ENCODE assay signal across 26 mouse cellular contexts in genomic region chr8:66383694-66384373, GRCm38 (mm10).
"Had no signal": no experiment of that assay in that cellular context is flagged by ENCODE, and none has a peak within 500 bp of the region (broad histone marks: within the 10 kb centered on the region; RNA-seq: fewer than 3 reads in every experiment).

No protein-coding gene starts in this region.

- H3K4me3 ChIP-seq: gastrocnemius, adult 2 months; heart, embryonic 10.5 days; heart, embryonic 12.5 days; hindbrain, embryonic 10.5 days; hindbrain, embryonic 12.5 days; kidney, embryonic 15.5 days; layer of hippocampus, adult 2 months; left cerebral cortex, adult 2 months; limb, embryonic 13.5 days; limb, embryonic 15.5 days; liver, embryonic 12.5 days had no signal

- H3K27ac ChIP-seq: gastrocnemius, adult 2 months; heart, embryonic 10.5 days; hindbrain, embryonic 10.5 days; hindbrain, embryonic 12.5 days; hindbrain, embryonic 14.5 days; hindbrain, postnatal 0 days; kidney, embryonic 15.5 days; kidney, postnatal 0 days; layer of hippocampus, adult 2 months; left cerebral cortex, adult 2 months; limb, embryonic 13.5 days; limb, embryonic 15.5 days; liver, embryonic 12.5 days had no signal

- ATAC-seq: forebrain, embryonic 16.5 days; hindbrain, postnatal 0 days; liver, embryonic 12.5 days had no signal

- H3K36me3 ChIP-seq: heart, embryonic 10.5 days; heart, embryonic 12.5 days; hindbrain, embryonic 10.5 days; hindbrain, embryonic 12.5 days; kidney, embryonic 15.5 days; limb, embryonic 13.5 days; limb, embryonic 15.5 days; liver, embryonic 12.5 days had no signal

- H3K9ac ChIP-seq: heart, embryonic 12.5 days; hindbrain, embryonic 12.5 days; hindbrain, embryonic 14.5 days; kidney, embryonic 15.5 days; limb, embryonic 13.5 days; limb, embryonic 15.5 days; liver, embryonic 12.5 days had no signal

- DNase-seq: gastrocnemius, adult 2 months; gastrocnemius, postnatal 10 days; gastrocnemius, postnatal 25 days; heart, adult 18-20 months; heart, postnatal 10 days; heart, postnatal 4 days; kidney, adult 11 months; kidney, adult 2 months; kidney, adult 9 months; kidney, postnatal 14 days; kidney, postnatal 36 days; left cerebral cortex, postnatal 4 days had no signal

- H3K9me3 ChIP-seq: heart, embryonic 10.5 days; heart, embryonic 12.5 days; hindbrain, embryonic 10.5 days; hindbrain, embryonic 12.5 days; kidney, embryonic 15.5 days; limb, embryonic 13.5 days; limb, embryonic 15.5 days; liver, embryonic 12.5 days had no signal

- H3K27me3 ChIP-seq: heart, embryonic 12.5 days; hindbrain, embryonic 12.5 days; kidney, embryonic 15.5 days; limb, embryonic 13.5 days; limb, embryonic 15.5 days; liver, embryonic 12.5 days had no signal

- H3K4me2 ChIP-seq: heart, embryonic 12.5 days; hindbrain, embryonic 12.5 days; hindbrain, embryonic 14.5 days; kidney, embryonic 15.5 days; limb, embryonic 13.5 days; limb, embryonic 15.5 days; liver, embryonic 12.5 days had no signal

- H3K4me1 ChIP-seq: heart, embryonic 10.5 days; heart, embryonic 12.5 days; hindbrain, embryonic 10.5 days; hindbrain, embryonic 12.5 days; kidney, embryonic 15.5 days; limb, embryonic 13.5 days; limb, embryonic 15.5 days; liver, embryonic 12.5 days had no signal
